Comparison of ENCODE assay signal across 9 mouse cellular contexts in the genomic region with DNA sequence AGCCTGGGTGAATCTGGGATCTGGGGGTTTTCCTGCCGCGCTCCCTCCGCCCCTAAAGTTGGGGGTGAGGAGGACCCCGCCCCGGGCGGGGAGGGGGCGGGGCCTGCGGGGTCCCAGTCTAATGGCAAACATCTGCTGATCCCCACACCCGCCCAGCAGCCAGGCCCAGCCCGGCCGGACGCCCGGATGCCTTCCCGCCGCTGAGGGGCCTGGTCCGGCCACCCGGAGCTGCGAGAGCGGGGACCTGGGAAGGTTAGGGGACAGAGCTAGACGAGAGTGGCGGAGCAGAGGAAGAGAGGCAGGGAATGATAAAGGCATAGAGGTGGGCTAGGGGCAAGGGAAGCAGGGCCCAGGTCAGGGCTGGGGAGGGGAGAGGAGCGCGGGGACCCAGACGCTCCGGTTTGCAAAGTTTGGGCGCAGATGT. TPM values are rescaled to one million over a fixed set of nuclear protein-coding genes. Genes with fewer than 3 reads are reported as not detected.
DNase-seq lines count a peak whose midpoint lies in the region; ATAC-seq and TF ChIP-seq lines count a peak whose summit lies in the region.
"Had no signal": no experiment of that assay in that cellular context is flagged by ENCODE, and none has a peak within 500 bp of the region (broad histone marks: within the 10 kb centered on the region; RNA-seq: fewer than 3 reads in every experiment).

No protein-coding gene starts in this region.

- no peak for TF ChIP-seq CTCF in G1E (IDR thresholded peaks at IDR 0.05; ENCODE audit: low read depth, low read length)
- no peak for TF ChIP-seq CTCF in liver, adult 2 months (IDR thresholded peaks at IDR 0.05; ENCODE audit: low read depth, low read length)

- H3K79me2 ChIP-seq in liver, adult 2 months (ENCODE audit: control insufficient read depth, insufficient read depth, low read length), result peaks cover 40% of the 10 kb centered on the region

- DNase-seq in G1E (ENCODE audit: low spot score), result no peak
- DNase-seq in adrenal gland, postnatal 25 days, result peak; percentile 71
- peak; percentile 78 for DNase-seq in forelimb bud, embryonic 11.5 days (ENCODE audit: low read depth, low spot score)
- no peak for DNase-seq in liver, adult 2 months (ENCODE audit: extremely low read depth, low read depth, low spot score)
- DNase-seq in thymus, postnatal 14 days, result peak; percentile 44

- TF ChIP-seq POLR2A in liver, adult 2 months (IDR thresholded peaks at IDR 0.05; ENCODE audit: extremely low read depth, insufficient read depth, low read length), result peak; percentile 66

- H3K4me1 ChIP-seq in G1E (ENCODE audit: insufficient read depth, low read depth, low read length), result peaks cover 11% of the 10 kb centered on the region
- peaks cover 33% of the 10 kb centered on the region for H3K4me1 ChIP-seq in hindbrain, embryonic 13.5 days (replicated peaks)
- peaks cover 11% of the 10 kb centered on the region for H3K4me1 ChIP-seq in liver, adult 2 months (ENCODE audit: control insufficient read depth, insufficient read depth, low read length)
- H3K4me1 ChIP-seq in midbrain, embryonic 16.5 days (ENCODE audit: control insufficient read depth, insufficient read depth, low read length), result peaks cover 4% of the 10 kb centered on the region

- H3K4me2 ChIP-seq in hindbrain, embryonic 13.5 days, result peak overlapping the region; percentile 81
- H3K4me2 ChIP-seq in midbrain, embryonic 16.5 days (ENCODE audit: low read length), result peak overlapping the region; percentile 88

- H3K9me3 ChIP-seq in G1E (replicated peaks), result no peaks in the 10 kb centered on the region
- no peaks in the 10 kb centered on the region for H3K9me3 ChIP-seq in hindbrain, embryonic 13.5 days
- H3K9me3 ChIP-seq in midbrain, embryonic 16.5 days (replicated peaks; ENCODE audit: control insufficient read depth, low read length, poor library complexity, severe bottlenecking), result no peaks in the 10 kb centered on the region

- 1% methylated on average over 24 of the region's 26 CpGs for WGBS in hindbrain, embryonic 13.5 days
- under 1% methylated on average over 26 of the region's 26 CpGs for WGBS in liver, adult 2 months
- WGBS in midbrain, embryonic 16.5 days, result 0% methylated on average over 26 of the region's 26 CpGs

- H3K36me3 ChIP-seq in G1E (replicated peaks), result no peaks in the 10 kb centered on the region
- no peaks in the 10 kb centered on the region for H3K36me3 ChIP-seq in hindbrain, embryonic 13.5 days
- H3K36me3 ChIP-seq in liver, adult 2 months (ENCODE audit: control insufficient read depth, insufficient read depth, low read length), result peaks cover 4% of the 10 kb centered on the region; the same call in 1 of the 2 replicates
- no peaks in the 10 kb centered on the region for H3K36me3 ChIP-seq in midbrain, embryonic 16.5 days (ENCODE audit: control insufficient read depth, insufficient read depth, low read length)

- H3K27me3 ChIP-seq in G1E (ENCODE audit: insufficient read depth, low read length), result peaks cover 55% of the 10 kb centered on the region
- H3K27me3 ChIP-seq in hindbrain, embryonic 13.5 days, result peaks cover 9% of the 10 kb centered on the region; the same call in 1 of the 2 replicates
- no peaks in the 10 kb centered on the region for H3K27me3 ChIP-seq in liver, adult 2 months (ENCODE audit: control insufficient read depth, insufficient read depth, low read length)
- H3K27me3 ChIP-seq in midbrain, embryonic 16.5 days (ENCODE audit: control insufficient read depth, insufficient read depth, low read depth, low read length), result 0 out of 2 replicates have a peak, but pooled peaks cover 3% of the 10 kb centered on the region

- H3K4me3 ChIP-seq in G1E (ENCODE audit: low read depth, low read length), result peak overlapping the region; percentile 65; the same call in 1 of the 2 replicates
- peak overlapping the region; percentile 64 for H3K4me3 ChIP-seq in hindbrain, embryonic 13.5 days
- peak overlapping the region; percentile 100 for H3K4me3 ChIP-seq in liver, adult 2 months (ENCODE audit: insufficient read depth, low read depth, low read length)
- peak overlapping the region; percentile 75 for H3K4me3 ChIP-seq in midbrain, embryonic 16.5 days (ENCODE audit: low read depth, low read length)

- peak overlapping the region; percentile 73 for H3K9ac ChIP-seq in hindbrain, embryonic 13.5 days
- peak overlapping the region; percentile 100 for H3K9ac ChIP-seq in liver, adult 2 months (ENCODE audit: low read depth, low read length)
- H3K9ac ChIP-seq in midbrain, embryonic 16.5 days (ENCODE audit: low read depth, low read length), result peak overlapping the region; percentile 69

- ATAC-seq in G1E (ENCODE audit: extremely low read depth, insufficient number of reproducible peaks, low FRiP score, poor library complexity, severe bottlenecking), result no peak
- ATAC-seq in hindbrain, embryonic 13.5 days (ENCODE audit: low FRiP score), result peak; percentile 38
- peak; percentile 49 for ATAC-seq in midbrain, embryonic 16.5 days
- ATAC-seq in activated CD4-positive, CD25-positive, alpha-beta regulatory T cell, adult 4 months, result no peak

- peak overlapping the region; percentile 70 for H3K27ac ChIP-seq in hindbrain, embryonic 13.5 days
- peak overlapping the region; percentile 99 for H3K27ac ChIP-seq in liver, adult 2 months (replicated peaks; ENCODE audit: insufficient read depth, low read depth, low read length)
- H3K27ac ChIP-seq in midbrain, embryonic 16.5 days (ENCODE audit: low read length), result peak overlapping the region; percentile 53

RNA-seq across cellular contexts. Expression of gene Kank2, which starts 0.6 kb away (rescaled TPM):
- total RNA-seq in G1E (2014; fragmentation: Nextera tagmentation) (not detected in 2 replicates), G1E (2017) (under 0.01 TPM in 2 replicates)
- not detected in 2 replicates for polyA plus RNA-seq in G1E (2012)
- 37.3 and 46.2 TPM in 2 replicates for total RNA-seq in adrenal gland, postnatal 25 days (2021)
- polyA plus RNA-seq in hindbrain, embryonic 13.5 days (2015; fragmentation: Nextera tagmentation; extraction: Ambion mirVana), result 4.7 and 5.0 TPM in 2 replicates
- total RNA-seq in liver, adult 2 months (2014; rRNA removed), result 12.8 and 20.7 TPM in 2 replicates
- polyA plus RNA-seq in liver, adult 2 months (2012; rRNA removed), result 27.2 and 34.5 TPM in 2 replicates
- 3.1 and 3.5 TPM in 2 replicates for polyA plus RNA-seq in midbrain, embryonic 16.5 days (2015; fragmentation: Nextera tagmentation; extraction: Ambion mirVana)
- polyA plus RNA-seq in activated CD4-positive, CD25-positive, alpha-beta regulatory T cell, adult 4 months (2017; shearing (Covaris generic)), result not detected

RNA-seq across cellular contexts. Expression of gene Angptl8, which starts 37.4 kb away (rescaled TPM):
- total RNA-seq in G1E (2014; fragmentation: Nextera tagmentation), result not detected in 2 replicates
- not detected in 2 replicates for total RNA-seq in G1E (2017)
- not detected in 2 replicates for polyA plus RNA-seq in G1E (2012)
- 4.5 and 17.1 TPM in 2 replicates for total RNA-seq in adrenal gland, postnatal 25 days (2021)
- polyA plus RNA-seq in hindbrain, embryonic 13.5 days (2015; fragmentation: Nextera tagmentation; extraction: Ambion mirVana), result 0.39 and 0.53 TPM in 2 replicates
- total RNA-seq in liver, adult 2 months (2014; rRNA removed), result 13.6 and 22.2 TPM in 2 replicates
- polyA plus RNA-seq in liver, adult 2 months (2012; rRNA removed), result 201 and 258 TPM in 2 replicates
- 0.87 TPM in 1 of 2 replicates, not detected in the other for polyA plus RNA-seq in midbrain, embryonic 16.5 days (2015; fragmentation: Nextera tagmentation; extraction: Ambion mirVana)
- polyA plus RNA-seq in activated CD4-positive, CD25-positive, alpha-beta regulatory T cell, adult 4 months (2017; shearing (Covaris generic)), result not detected
- total RNA-seq: layer of hippocampus, postnatal 10 days had no signal

RNA-seq across cellular contexts. Expression of gene Spc24, which starts 37.8 kb away (rescaled TPM):
- total RNA-seq in G1E (2014; fragmentation: Nextera tagmentation) (49.8 and 61.5 TPM in 2 replicates), G1E (2017) (91.2 and 126 TPM in 2 replicates)
- polyA plus RNA-seq in G1E (2012), result 116 and 128 TPM in 2 replicates
- total RNA-seq in adrenal gland, postnatal 25 days (2021), result 4.7 and 5.6 TPM in 2 replicates
- 22.0 and 26.4 TPM in 2 replicates for polyA plus RNA-seq in hindbrain, embryonic 13.5 days (2015; fragmentation: Nextera tagmentation; extraction: Ambion mirVana)
- 15.3 and 17.9 TPM in 2 replicates for total RNA-seq in liver, adult 2 months (2014; rRNA removed)
- polyA plus RNA-seq in liver, adult 2 months (2012; rRNA removed), result 11.6 and 14.4 TPM in 2 replicates
- 10.4 and 11.8 TPM in 2 replicates for polyA plus RNA-seq in midbrain, embryonic 16.5 days (2015; fragmentation: Nextera tagmentation; extraction: Ambion mirVana)
- polyA plus RNA-seq in activated CD4-positive, CD25-positive, alpha-beta regulatory T cell, adult 4 months (2017; shearing (Covaris generic)), result 10 to 100 TPM; 18.7 to 25.8 TPM

RNA-seq across cellular contexts. Expression of gene Dock6, which starts 54.5 kb away (rescaled TPM):
- total RNA-seq in G1E (2014; fragmentation: Nextera tagmentation) (12.7 and 16.8 TPM in 2 replicates), G1E (2017) (3.7 and 3.9 TPM in 2 replicates)
- polyA plus RNA-seq in G1E (2012), result 11.3 and 11.6 TPM in 2 replicates
- 45.6 and 46.0 TPM in 2 replicates for total RNA-seq in adrenal gland, postnatal 25 days (2021)
- polyA plus RNA-seq in hindbrain, embryonic 13.5 days (2015; fragmentation: Nextera tagmentation; extraction: Ambion mirVana), result 17.2 and 18.2 TPM in 2 replicates
- total RNA-seq in liver, adult 2 months (2014; rRNA removed), result 8.5 and 12.6 TPM in 2 replicates
- 23.2 and 33.9 TPM in 2 replicates for polyA plus RNA-seq in liver, adult 2 months (2012; rRNA removed)
- 12.9 and 13.4 TPM in 2 replicates for polyA plus RNA-seq in midbrain, embryonic 16.5 days (2015; fragmentation: Nextera tagmentation; extraction: Ambion mirVana)
- polyA plus RNA-seq in activated CD4-positive, CD25-positive, alpha-beta regulatory T cell, adult 4 months (2017; shearing (Covaris generic)), result 1 to 10 TPM in 1 of 2 experiments, under 1 TPM in 1; 0.94 to 1.8 TPM

Comparison
In these comparisons a context has a peak if more than half of its experiments do, and no peak if none do; other contexts are left out.
1. ATAC-seq: peak in hindbrain, embryonic 13.5 days (single experiment) and midbrain, embryonic 16.5 days (single experiment); none in G1E (single experiment) and activated CD4-positive, CD25-positive, alpha-beta regulatory T cell, adult 4 months (single experiment).
2. DNase-seq: peak in adrenal gland, postnatal 25 days (single experiment), forelimb bud, embryonic 11.5 days (single experiment) and thymus, postnatal 14 days (single experiment); none in G1E (single experiment) and liver, adult 2 months (single experiment).
3. RNA of gene Angptl8, which starts 37.4 kb away (polyA plus RNA-seq): 201 to 258 TPM in liver, adult 2 months; 0.87 TPM in midbrain, embryonic 16.5 days, 0.39 to 0.53 TPM in hindbrain, embryonic 13.5 days, not detected in G1E and not detected in activated CD4-positive, CD25-positive, alpha-beta regulatory T cell, adult 4 months; every median in the first group is over 100 times any median in the second.
4. Peak in every context shown above with its lines, with median percentiles within 50 percentile points of each other: H3K4me3 ChIP-seq, H3K27ac ChIP-seq and H3K9ac ChIP-seq.